Mouse (Mus musculus) spleen, postnatal 10 days (tissue): Measurements from ENCODE around the gene Abhd12.
"Not testable (repeated sequence)": the region's sequence is repeated elsewhere in the genome, so short reads cannot be mapped to it uniquely, and the experiment has no call there.

Source experiments
- DNase-seq, 2 experiments: peaks; one replicate each; pipeline ENCODE4 v3.0.0; 2021 to 2022; ENCODE audit warnings: low spot score in 2 of 2

The Abhd12 gene

DNA sequence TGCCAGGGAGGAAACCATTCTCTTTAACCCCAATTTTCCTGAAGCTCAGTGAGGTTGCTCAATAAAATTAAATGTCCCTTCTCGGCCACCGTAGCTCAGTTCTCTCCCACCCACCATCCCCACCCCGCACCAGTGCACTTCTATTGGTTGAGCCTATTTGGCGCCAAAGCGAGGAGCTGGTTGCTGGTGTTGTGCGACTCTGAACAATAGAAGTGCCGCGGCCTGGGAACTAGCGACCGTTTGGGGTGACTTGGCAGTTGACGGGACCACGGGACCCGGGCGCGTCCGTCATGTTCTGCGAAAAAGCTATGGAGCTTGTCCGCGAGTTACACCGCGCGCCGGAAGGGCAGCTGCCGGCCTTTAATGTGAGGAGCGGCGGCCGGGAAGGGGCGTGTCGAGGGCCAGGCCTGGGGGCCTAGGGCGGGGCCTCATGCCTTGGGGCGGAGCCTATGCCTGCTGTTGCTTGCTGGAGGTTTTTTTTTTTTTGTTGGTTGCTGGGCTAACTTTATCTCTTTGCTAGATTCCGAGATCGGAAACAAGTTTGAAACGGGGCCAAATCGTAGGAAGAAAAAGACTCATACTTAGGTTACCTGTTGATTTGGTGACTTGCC lies 5.0 kb upstream of the Abhd12 start:
- peak; percentile 95 to 97 for DNase-seq

DNA sequence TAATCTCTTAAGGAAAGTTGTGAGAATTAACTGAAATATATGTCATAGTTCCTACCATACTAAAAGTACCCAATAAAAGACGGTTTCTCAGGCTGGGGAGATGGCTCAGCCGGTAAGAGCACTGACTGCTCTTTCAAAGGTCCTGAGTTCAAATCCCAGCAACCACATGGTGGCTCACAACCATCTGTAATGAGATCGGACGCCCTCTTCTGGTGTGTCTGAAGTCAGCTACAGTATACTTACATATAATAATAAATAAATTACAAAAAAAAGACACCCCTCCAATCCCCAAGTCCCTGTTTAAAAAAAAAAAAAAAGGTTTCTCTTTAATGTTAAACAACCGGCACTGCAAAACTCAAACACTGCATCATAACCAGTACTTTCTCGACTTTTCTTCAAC lies 4.3 kb upstream of the Abhd12 start:
- DNase-seq: not testable (repeated sequence)

DNA sequence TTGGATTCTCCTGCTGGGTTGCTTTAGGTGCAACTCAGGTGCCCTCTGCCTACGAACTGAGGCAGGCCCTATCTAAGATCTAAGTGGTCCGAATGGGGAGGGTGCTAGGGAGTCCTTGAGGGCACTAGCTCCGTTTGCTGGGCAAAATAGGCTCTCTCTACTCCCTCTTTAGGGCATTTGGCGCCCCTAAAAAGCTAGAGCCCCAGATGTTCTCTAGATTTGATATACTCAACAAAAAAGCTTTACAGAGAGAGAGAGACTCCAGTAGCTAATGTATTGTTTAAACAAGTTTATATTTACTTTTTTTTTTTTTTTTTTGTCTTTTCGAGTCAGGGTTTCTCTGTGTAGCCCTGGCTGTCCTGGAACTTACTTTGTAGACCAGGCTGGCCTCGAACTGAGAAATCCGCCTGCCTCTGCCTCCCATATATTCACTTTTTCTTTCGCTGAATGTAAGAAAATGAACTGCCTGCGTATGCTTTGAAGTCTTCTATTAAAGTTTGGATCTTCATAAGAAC lies 452 bp upstream of the Abhd12 start, which contains the start of gene Gins1:
Gene Gins1 (plus strand): TSS at position 465 of the 515 bp plus-strand sequence.
- DNase-seq: no peak

DNA sequence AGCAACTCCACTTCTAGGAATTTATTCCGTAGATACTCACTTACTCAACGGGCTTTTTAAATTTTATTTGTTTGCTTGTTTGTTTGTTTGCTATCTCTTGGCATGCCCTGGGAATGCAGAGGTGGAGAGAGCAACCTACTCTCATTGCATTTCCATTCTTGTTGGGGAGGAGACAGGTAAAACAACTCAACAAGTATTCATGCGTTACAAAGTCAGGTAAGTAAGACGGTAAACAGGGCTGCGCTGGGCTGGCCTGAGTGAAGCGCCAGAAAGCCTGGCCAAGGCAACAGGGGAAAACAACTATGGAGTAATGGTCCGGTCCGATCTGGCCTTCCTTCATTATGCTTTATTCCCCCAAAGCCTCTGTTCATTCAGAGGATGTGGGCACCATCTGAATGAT lies 2.2 kb downstream of the Abhd12 start:
- DNase-seq: no peak

GRCm38 (mm10) chr2:150900341-150900740 lies 4.2 kb downstream of the Abhd12 start:
- no peak for DNase-seq

- no peak for DNase-seq
Measured at GRCm38 (mm10) chr2:150895691-150896252, 8.8 kb downstream of the Abhd12 start.

DNA sequence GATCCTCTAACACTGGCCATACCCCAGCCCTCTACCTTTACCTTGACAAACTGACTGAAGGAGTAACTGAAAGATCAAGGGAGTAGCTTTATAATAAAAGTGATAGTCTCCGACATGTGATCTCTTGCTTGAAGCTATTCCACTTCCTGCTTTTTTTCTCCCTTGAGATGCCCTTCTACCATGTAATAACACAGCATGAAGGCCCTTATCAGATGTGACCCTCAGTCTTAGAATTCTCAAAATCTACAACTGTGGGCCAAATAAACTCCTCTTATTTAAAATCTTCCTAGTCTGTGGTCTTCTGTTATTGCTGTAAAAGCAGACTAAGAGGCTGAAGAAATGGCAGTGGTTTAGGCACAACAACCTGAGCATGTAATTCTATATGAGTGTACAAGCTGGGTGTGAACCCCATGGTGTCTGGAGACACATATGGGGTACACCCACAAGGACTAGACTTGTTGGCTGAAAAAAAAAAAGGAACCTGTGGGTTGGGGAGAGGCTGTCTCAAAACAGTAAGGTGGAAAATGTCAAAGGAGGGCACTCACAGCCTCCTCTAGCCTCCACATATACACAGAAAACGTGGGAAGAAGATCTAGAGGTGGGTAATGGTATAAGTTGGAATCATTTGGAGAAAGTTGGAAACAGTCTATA lies 9.8 kb downstream of the Abhd12 start:
- DNase-seq: no peak

GRCm38 (mm10) chr2:150887370-150887769 lies 17.2 kb downstream of the Abhd12 start:
- DNase-seq: no peak

- no peak for DNase-seq
Measured at GRCm38 (mm10) chr2:150886315-150886714, 18.2 kb downstream of the Abhd12 start.

GRCm38 (mm10) chr2:150885814-150886213 lies 18.7 kb downstream of the Abhd12 start:
- no peak for DNase-seq

- DNase-seq: no peak
Measured at GRCm38 (mm10) chr2:150884779-150885110, 19.8 kb downstream of the Abhd12 start.

DNA sequence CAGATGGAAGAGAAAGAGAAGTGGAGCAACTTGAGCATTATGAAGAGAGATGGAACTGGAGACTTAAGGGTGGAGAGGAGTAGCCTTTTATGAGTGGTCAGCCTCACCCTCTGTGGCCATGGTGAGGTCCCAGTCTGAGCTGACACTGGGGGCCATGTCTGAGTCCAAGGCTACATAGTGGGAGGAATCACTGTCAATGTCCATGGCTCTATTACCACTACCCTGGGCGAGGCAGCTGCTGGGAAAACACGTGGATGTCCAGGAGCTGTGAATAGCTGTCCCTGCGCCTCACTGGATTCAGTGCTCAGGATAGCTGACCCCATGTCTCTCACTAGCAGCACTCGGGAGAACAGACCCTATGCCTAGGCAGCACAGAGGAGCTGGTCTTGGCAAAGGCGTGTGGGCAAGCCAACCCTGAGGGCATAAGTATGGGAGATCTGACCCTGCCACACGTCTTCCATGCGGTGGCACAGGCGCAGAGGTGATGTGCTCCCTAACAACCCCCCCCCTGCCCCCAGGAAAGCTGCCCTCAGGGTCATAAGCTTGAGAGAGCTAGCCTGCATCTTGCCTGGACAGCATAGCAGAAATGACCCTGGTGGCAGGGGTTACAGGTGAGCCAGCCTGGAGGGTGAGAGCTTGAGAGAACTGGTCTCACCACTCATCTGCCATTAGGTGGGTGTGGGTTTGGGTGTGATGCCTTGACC lies 20.3 kb downstream of the Abhd12 start:
- no peak for DNase-seq

DNA sequence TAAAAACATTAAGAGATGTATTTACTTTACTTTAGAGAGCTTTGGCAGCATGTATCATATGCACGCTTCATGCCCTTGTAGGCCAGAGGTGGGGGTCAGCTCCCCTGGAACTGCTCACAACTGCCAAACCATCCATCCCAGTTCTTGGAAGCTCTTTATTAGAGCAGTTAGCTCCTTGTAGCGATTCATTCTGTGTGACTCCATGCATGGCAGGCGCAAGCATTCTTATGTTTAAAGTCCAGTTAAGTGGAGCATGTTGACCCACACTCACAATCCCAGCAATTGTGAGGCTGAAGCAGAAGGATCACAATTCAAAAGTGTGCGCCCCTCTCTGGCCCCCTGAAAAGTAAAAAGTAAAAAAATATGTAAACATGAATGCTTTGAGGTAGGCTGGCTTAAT lies 27.0 kb downstream of the Abhd12 start:
- DNase-seq: no peak

DNA sequence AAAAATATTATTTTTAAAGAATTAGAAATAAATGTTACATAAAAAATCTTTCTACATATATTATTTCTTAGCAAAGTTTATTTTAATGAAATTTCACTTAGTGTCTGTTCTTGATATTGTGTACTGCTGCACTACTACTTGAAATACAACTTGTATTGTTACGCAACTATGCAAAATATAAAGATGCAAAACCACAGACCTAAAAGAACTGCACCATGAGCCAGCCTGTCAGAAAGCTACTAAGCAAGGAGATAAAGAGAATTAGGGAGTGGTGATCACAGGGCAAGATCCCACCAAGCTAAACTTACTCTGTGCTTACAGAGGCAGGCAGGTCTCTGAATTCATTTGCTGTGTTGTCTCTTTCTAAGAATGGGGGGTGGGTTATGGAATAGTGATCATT lies 29.3 kb downstream of the Abhd12 start:
- DNase-seq: no peak

DNA sequence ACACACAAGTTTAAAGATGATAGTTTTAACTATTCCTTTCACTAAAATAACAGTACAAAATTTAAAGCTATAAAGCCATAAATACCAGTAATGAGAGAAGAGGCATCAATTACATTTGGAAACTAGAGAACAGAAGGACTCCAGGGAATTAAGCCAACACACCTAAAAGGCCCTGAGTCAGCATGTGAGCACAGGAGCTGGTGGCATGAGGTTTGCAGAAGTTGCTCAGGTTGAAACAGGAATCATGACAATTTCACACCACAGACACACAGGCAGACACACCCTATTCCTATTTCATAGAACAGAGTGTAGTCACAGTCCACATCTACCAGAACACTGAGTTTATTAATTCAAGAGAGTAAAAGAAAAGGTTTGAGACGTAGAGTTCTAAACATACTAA lies 30.0 kb downstream of the Abhd12 start:
- no peak for DNase-seq

GRCm38 (mm10) chr2:150869446-150869845 lies 35.1 kb downstream of the Abhd12 start:
- no peak for DNase-seq

DNA sequence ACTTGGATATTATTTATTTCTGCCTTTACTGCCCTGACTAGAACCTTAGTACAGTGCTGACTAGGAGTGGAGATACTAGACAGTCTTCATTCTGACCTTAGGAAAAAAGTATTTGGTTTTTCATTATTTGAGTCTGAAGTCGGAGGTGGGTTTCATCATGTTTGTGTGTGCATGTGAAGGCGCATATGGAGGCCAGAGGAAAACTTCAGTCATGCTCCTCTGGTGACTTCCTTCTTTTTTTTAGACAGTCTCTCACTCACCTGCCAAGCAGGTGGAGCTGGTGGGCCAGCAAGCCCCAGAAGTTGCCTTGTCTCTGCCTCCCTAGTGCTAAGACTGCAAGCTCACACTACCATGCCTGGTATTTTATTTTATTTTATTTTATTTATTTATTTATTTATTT lies 37.5 kb downstream of the Abhd12 start:
- no peak for DNase-seq

DNA sequence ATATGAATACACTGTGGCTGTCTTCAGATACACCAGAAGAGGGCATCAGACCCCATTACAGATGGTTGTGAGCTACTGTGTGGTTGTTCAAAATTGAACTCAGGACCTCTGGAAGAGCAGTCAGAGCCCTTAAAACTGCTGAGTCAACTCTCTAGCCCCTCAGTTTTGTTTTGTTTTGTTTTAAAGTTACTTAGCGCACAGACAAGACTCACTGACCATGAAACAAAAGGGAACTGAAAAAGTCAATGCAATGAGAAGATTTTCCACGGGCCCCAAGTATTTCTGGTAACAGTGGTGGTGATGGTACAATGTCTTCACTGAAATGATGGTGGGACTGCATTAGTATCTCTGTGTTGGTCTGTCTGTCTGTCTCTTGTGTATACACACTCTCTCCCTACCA lies 43.4 kb downstream of the Abhd12 start:
- DNase-seq: no peak

GRCm38 (mm10) chr2:150859709-150860470 lies 44.7 kb downstream of the Abhd12 start:
- no peak for DNase-seq

- DNase-seq: no peak
Measured at GRCm38 (mm10) chr2:150858724-150859487, 45.6 kb downstream of the Abhd12 start.

DNA sequence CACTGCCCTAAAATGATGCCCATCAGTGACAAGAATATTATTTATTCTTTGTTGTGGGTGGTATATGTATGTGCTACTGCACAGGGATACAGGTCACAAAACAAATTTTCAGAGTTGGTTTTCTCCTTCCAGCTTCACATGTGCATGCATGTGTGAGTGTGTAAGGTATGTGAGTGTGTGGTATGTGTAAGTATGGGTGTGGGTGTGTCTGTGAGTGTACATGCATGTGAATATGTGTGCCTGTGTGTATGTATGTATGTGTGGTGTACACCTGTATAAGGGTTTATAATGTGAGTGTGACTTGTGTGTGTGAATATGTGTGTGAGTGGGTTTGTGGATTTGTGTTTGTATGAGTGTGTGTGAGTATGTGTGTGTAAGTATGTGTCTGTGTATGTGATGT lies 49.4 kb downstream of the Abhd12 start:
- DNase-seq: peak in 1 of 2 experiments; percentile 1
